Mouse (Mus musculus): ENCODE measurements around the gene Ugt1a10.

GRCm38 (mm10) chr1:88070495-88070894 lies 15.3 kb downstream of the Ugt1a10 start, which contains the start of gene Ugt1a9:
- no peak for TF ChIP-seq TAL1 (IDR thresholded peaks at IDR 0.05; ENCODE audit: low read length)
- no peak for TF ChIP-seq GATA1 (IDR thresholded peaks at IDR 0.05; ENCODE audit: low read length)

Measured in erythroblast, embryonic 14.5 days (primary cell).